ENCODE assay signal across 10 mouse cellular contexts in the genomic region with DNA sequence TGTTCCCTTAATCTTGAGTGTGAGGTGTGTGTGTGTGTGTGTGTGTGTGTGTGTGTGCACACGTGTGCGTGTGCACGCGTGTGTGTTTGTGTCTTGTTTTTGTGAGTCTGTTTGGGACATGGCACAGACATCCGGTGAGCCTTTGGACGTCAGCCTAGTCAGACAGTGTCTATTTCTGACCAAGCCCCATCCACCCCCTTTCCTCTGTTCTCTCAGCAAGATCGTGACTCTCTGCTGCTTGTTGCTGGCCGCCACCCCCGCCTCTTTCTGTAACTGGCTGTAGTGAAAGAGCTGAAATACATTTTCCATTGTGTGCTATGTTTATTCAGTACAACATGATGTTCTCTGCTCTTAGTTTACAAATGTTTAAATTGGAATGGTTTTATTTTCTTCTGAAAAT. TPM values are rescaled to one million over a fixed set of nuclear protein-coding genes. Genes with fewer than 3 reads are reported as not detected.
A peak's percentile ranks its signal among the peaks of the same experiment; 100 is the strongest.
DNase-seq lines count a peak whose midpoint lies in the region.
"Had no signal": no experiment of that assay in that cellular context is flagged by ENCODE, and none has a peak within 500 bp of the region (broad histone marks: within the 10 kb centered on the region; RNA-seq: fewer than 3 reads in every experiment).

No protein-coding gene starts in this region.

- peak; percentile 27 for DNase-seq in cerebellum, postnatal 10 days
- DNase-seq in cerebellum, adult 8-10 months, result no peak
- peak; percentile 46 for DNase-seq in layer of hippocampus, adult 11-12 months (ENCODE audit: low spot score)
- no peak for DNase-seq in layer of hippocampus, postnatal 25 days (ENCODE audit: extremely low spot score in 1 of 2, low spot score in 1 of 2)
- peak; percentile 53 to 57 for DNase-seq in heart, postnatal 10 days
- DNase-seq in lung, postnatal 4 days, result peak; percentile 41 to 61
- DNase-seq in T-cell, adult 2 months (ENCODE audit: low spot score), result no peak
- no peak for DNase-seq in urinary bladder, adult 2 months (ENCODE audit: low spot score)

- intact Hi-C loops in heart, postnatal 10 days (cut with DNase I), result loop anchor here (5.0 kb wide), 1 partner anchor 630 kb away; no protein-coding TSS in a partner anchor

RNA-seq across cellular contexts. Expression of a gene that starts 20.6 kb away (rescaled TPM):
- total RNA-seq in layer of hippocampus, postnatal 25 days (2021), result not detected
- total RNA-seq in heart, postnatal 10 days (2021), result under 1 TPM in 1 of 2 experiments, not detected in 1; 0.14 TPM
- 0.15 and 0.16 TPM in 2 replicates for polyA plus RNA-seq in urinary bladder, adult 2 months (2012; rRNA removed)
- polyA plus RNA-seq: large intestine, adult 2 months had no signal

RNA-seq across cellular contexts. Expression of a gene that starts 39.5 kb away (rescaled TPM):
- total RNA-seq in layer of hippocampus, postnatal 25 days (2021), result not detected
- total RNA-seq in heart, postnatal 10 days (2021), result under 1 TPM in 1 of 2 experiments, not detected in 1; 0.45 TPM
- 0.21 TPM in 1 of 2 replicates, not detected in the other for polyA plus RNA-seq in urinary bladder, adult 2 months (2012; rRNA removed)
- polyA plus RNA-seq: large intestine, adult 2 months; neural tube, embryonic 11.5 days had no signal

RNA-seq across cellular contexts. Expression of a gene that starts 49.8 kb away (rescaled TPM):
- total RNA-seq in layer of hippocampus, postnatal 25 days (2021), result 10 to 100 TPM; 20.4 to 21.2 TPM
- 10 to 100 TPM; 25.5 to 33.0 TPM for total RNA-seq in heart, postnatal 10 days (2021)
- 10.2 and 11.1 TPM in 2 replicates for polyA plus RNA-seq in urinary bladder, adult 2 months (2012; rRNA removed)

Comparison
In these comparisons a context has a peak if more than half of its experiments do, and no peak if none do; other contexts are left out.
1. DNase-seq: peak in cerebellum, postnatal 10 days (2 of 2), layer of hippocampus, adult 11-12 months (single experiment), heart, postnatal 10 days (2 of 2) and lung, postnatal 4 days (2 of 2); none in cerebellum, adult 8-10 months (single experiment), layer of hippocampus, postnatal 25 days (0 of 2), T-cell, adult 2 months (single experiment) and urinary bladder, adult 2 months (single experiment).